Mouse (Mus musculus) intestine, postnatal 0 days (tissue): ENCODE measurements around the gene Frmd4a. TPM values are rescaled to one million over a fixed set of nuclear protein-coding genes. Genes with fewer than 3 reads are reported as not detected.

ENCODE experiments used
- ATAC-seq: fragments of 200-750 bp; cut with Nextera tagmentation; 2 replicates; pipeline ENCODE4 v1.8.0; 2017; ENCODE audit warnings: mild to moderate bottlenecking, moderate TSS enrichment, moderate library complexity
- H3K27ac ChIP-seq: fragments of 300-500 bp; sonication (generic); 2 replicates; pipeline ENCODE4 v1.5.1; 2014; ENCODE audit warnings: mild to moderate bottlenecking, low read depth, low read length, moderate library complexity
- H3K27me3 ChIP-seq: fragments of 300-500 bp; sonication (generic); replicated peaks from 2 replicates; pipeline ENCODE4 v1.6.1; 2014; ENCODE audit warnings: low read length, mixed read lengths; ENCODE audit not compliant: control insufficient read depth, insufficient read depth
- H3K36me3 ChIP-seq: fragments of 300-500 bp; sonication (generic); 2 replicates; pipeline ENCODE4 v1.6.1; 2014; ENCODE audit warnings: mild to moderate bottlenecking, moderate library complexity; ENCODE audit not compliant: control insufficient read depth, insufficient read depth
- H3K4me1 ChIP-seq: fragments of 300-500 bp; sonication (generic); replicated peaks from 2 replicates; pipeline ENCODE4 v1.6.1; 2014; ENCODE audit warnings: antibody characterized with exemption, low read length, mixed read lengths; ENCODE audit not compliant: control insufficient read depth, insufficient read depth
- H3K4me2 ChIP-seq: fragments of 300-500 bp; sonication (generic); replicated peaks from 2 replicates; pipeline ENCODE4 v1.6.1; 2014; ENCODE audit warnings: low read depth, mild to moderate bottlenecking, moderate library complexity
- H3K4me3 ChIP-seq: fragments of 300-500 bp; sonication (generic); 2 replicates; pipeline ENCODE4 v1.5.1; 2014; ENCODE audit warnings: low read depth, low read length
- H3K9ac ChIP-seq: fragments of 300-500 bp; sonication (generic); 2 replicates; pipeline ENCODE4 v1.6.1; 2014; ENCODE audit warnings: mild to moderate bottlenecking, low read depth, low read length
- H3K9me3 ChIP-seq: fragments of 300-500 bp; sonication (generic); 2 replicates; pipeline ENCODE4 v1.6.1; 2016; ENCODE audit warnings: mixed run types; ENCODE audit not compliant: control insufficient read depth
- CTCF ChIP-seq: sonication (generic); IDR thresholded peaks from 2 replicates; pipeline ENCODE4 v1.5.1; 2016; ENCODE audit warnings: low read depth, mild to moderate bottlenecking, control low read depth, antibody characterized with exemption, moderate library complexity
- whole genome bisulfite sequencing: fragments of 180-500 bp; shearing (Covaris S2); extraction: QIAGEN DNeasy Blood & Tissue Kit; methylation state at CpG from one replicate; pipeline ENCODE4 v1.1.7; 2014; 5-methylcytosine and 5-hydroxymethylcytosine counted together
- polyA plus RNA-seq: library from polyadenylated mRNA; unstranded; fragments of >200 nt; fragmentation: Nextera tagmentation; extraction: Ambion mirVana; gene quantifications from 2 replicates; pipeline ENCODE4 v1.2.1, GENCODE M21; 2015

The Frmd4a gene
- polyA plus RNA-seq, 1 experiment from 2014 or later: 4.5 TPM

- H3K36me3 ChIP-seq: no peaks in the 10 kb centered on the region; the same call in 1 of the 2 replicates
- H3K27me3 ChIP-seq: no peaks in the 10 kb centered on the region
- no peaks in the 10 kb centered on the region for H3K9me3 ChIP-seq
- no peak overlapping the region for H3K4me3 ChIP-seq
- 21% methylated on average over 1 of the region's 1 CpGs for WGBS
- no peak for TF ChIP-seq CTCF
- no peak overlapping the region for H3K27ac ChIP-seq
- ATAC-seq: no peak
- no peak overlapping the region for H3K4me2 ChIP-seq
- H3K4me1 ChIP-seq: no peaks in the 10 kb centered on the region
- H3K9ac ChIP-seq: no peak overlapping the region
These were observed 525.9 kb downstream of the Frmd4a start for GRCm38 (mm10) chr2:4543417-4543775.

GRCm38 (mm10) chr2:4544360-4544759 is 526.8 kb downstream of the Frmd4a start:
- no peak overlapping the region for H3K27ac ChIP-seq
- ATAC-seq: no peak
- no peak overlapping the region for H3K9ac ChIP-seq
- H3K36me3 ChIP-seq: peaks cover 3% of the 10 kb centered on the region; the same call in 1 of the 2 replicates
- no peak overlapping the region for H3K4me3 ChIP-seq
- H3K4me2 ChIP-seq: no peak overlapping the region
- H3K27me3 ChIP-seq: no peaks in the 10 kb centered on the region
- TF ChIP-seq CTCF: no peak
- H3K4me1 ChIP-seq: no peaks in the 10 kb centered on the region
- 82% methylated on average over 5 of the region's 5 CpGs for WGBS
- H3K9me3 ChIP-seq: no peaks in the 10 kb centered on the region

- ATAC-seq: no peak
These were observed 527.7 kb downstream of the Frmd4a start for GRCm38 (mm10) chr2:4545261-4545660.

GRCm38 (mm10) chr2:4547003-4547662 is 529.6 kb downstream of the Frmd4a start:
- no peak for TF ChIP-seq CTCF
- Histone ChIP-seq H3K9me3 (no peaks in the 10 kb centered on the region), H3K9ac (no peak overlapping the region), H3K36me3 (peaks cover 3% of the 10 kb centered on the region; the same call in 1 of the 2 replicates), H3K27me3 (no peaks in the 10 kb centered on the region), H3K27ac (no peak overlapping the region), H3K4me3 (no peak overlapping the region), H3K4me1 (no peaks in the 10 kb centered on the region), H3K4me2 (peak overlapping the region; percentile 11)
- WGBS: 57% methylated on average over 5 of the region's 5 CpGs
- peak; percentile 88 for ATAC-seq

More at GRCm38 (mm10) chr2:4545261-4545660, 527.7 kb downstream of the Frmd4a start:
- H3K27me3 ChIP-seq: no peaks in the 10 kb centered on the region
- peaks cover 3% of the 10 kb centered on the region; the same call in 1 of the 2 replicates for H3K36me3 ChIP-seq
- no peaks in the 10 kb centered on the region for H3K4me1 ChIP-seq
- no peak overlapping the region for H3K4me3 ChIP-seq
- H3K9ac ChIP-seq: no peak overlapping the region
- TF ChIP-seq CTCF: no peak
- H3K27ac ChIP-seq: no peak overlapping the region
- no peak overlapping the region for H3K4me2 ChIP-seq
- H3K9me3 ChIP-seq: no peaks in the 10 kb centered on the region
- 95% methylated on average over 6 of the region's 6 CpGs for WGBS

- Histone ChIP-seq H3K27me3 (no peaks in the 10 kb centered on the region), H3K27ac (no peak overlapping the region), H3K4me3 (no peak overlapping the region), H3K9me3 (no peaks in the 10 kb centered on the region), H3K4me1 (no peaks in the 10 kb centered on the region), H3K36me3 (peaks cover 3% of the 10 kb centered on the region; the same call in 1 of the 2 replicates), H3K4me2 (no peak overlapping the region), H3K9ac (no peak overlapping the region)
- 94% methylated on average over 14 of the region's 14 CpGs for WGBS
- no peak for ATAC-seq
- TF ChIP-seq CTCF: no peak
These were observed 531.8 kb downstream of the Frmd4a start for GRCm38 (mm10) chr2:4549271-4549670.

GRCm38 (mm10) chr2:4550017-4550763 is 532.7 kb downstream of the Frmd4a start:
- 84% methylated on average over 10 of the region's 10 CpGs for WGBS

More at GRCm38 (mm10) chr2:4550017-4550763, 532.7 kb downstream of the Frmd4a start:
- TF ChIP-seq CTCF: no peak
- Histone ChIP-seq H3K27me3 (no peaks in the 10 kb centered on the region), H3K9ac (no peak overlapping the region), H3K36me3 (peaks cover 3% of the 10 kb centered on the region; the same call in 1 of the 2 replicates), H3K4me1 (0 out of 2 replicates have a peak, but pooled peaks cover under 1% of the 10 kb centered on the region), H3K4me3 (no peak overlapping the region), H3K9me3 (no peaks in the 10 kb centered on the region), H3K27ac (no peak overlapping the region), H3K4me2 (no peak overlapping the region)
- ATAC-seq: no peak
